Mouse (Mus musculus) ES-Bruce4 (cell line): ENCODE measurements around the gene Glis3. TPM values are rescaled to one million over a fixed set of nuclear protein-coding genes. Genes with fewer than 3 reads are reported as not detected.

Experiments
- H3K27ac ChIP-seq: 2 replicates; pipeline ENCODE4 v1.5.1; 2012; ENCODE audit warnings: low read length, inconsistent platforms; ENCODE audit not compliant: insufficient read depth
- H3K27me3 ChIP-seq: 2 replicates; pipeline ENCODE4 v1.6.1; 2012; ENCODE audit warnings: mild to moderate bottlenecking, low read length, inconsistent platforms; ENCODE audit not compliant: control insufficient read depth, poor library complexity, insufficient read depth, severe bottlenecking
- H3K36me3 ChIP-seq: 2 replicates; pipeline ENCODE4 v1.6.1; 2012; ENCODE audit warnings: inconsistent platforms, mild to moderate bottlenecking, low read length, moderate library complexity; ENCODE audit not compliant: control insufficient read depth, poor library complexity, insufficient read depth, severe bottlenecking
- H3K4me1 ChIP-seq: one replicate; pipeline ENCODE4 v1.8.1; 2011; ENCODE audit warnings: low read length; ENCODE audit not compliant: control insufficient read depth, insufficient read depth
- H3K4me3 ChIP-seq: 2 replicates; pipeline ENCODE4 v1.5.1; 2011; ENCODE audit warnings: low read depth, mild to moderate bottlenecking, low read length
- H3K9ac ChIP-seq: 2 replicates; pipeline ENCODE4 v1.6.1; 2012; ENCODE audit warnings: low read depth, mild to moderate bottlenecking, inconsistent platforms; ENCODE audit not compliant: poor library complexity, severe bottlenecking
- H3K9me3 ChIP-seq: replicated peaks from 2 replicates; pipeline ENCODE4 v1.6.1; 2012; ENCODE audit warnings: mild to moderate bottlenecking, low read length, inconsistent platforms; ENCODE audit not compliant: control insufficient read depth, poor library complexity, insufficient read depth, severe bottlenecking
- CTCF ChIP-seq: IDR thresholded peaks from one replicate; pipeline ENCODE4 v1.8.1; 2011; ENCODE audit warnings: low read depth, low read length
- EP300 ChIP-seq: IDR thresholded peaks from 2 replicates; pipeline ENCODE4 v1.6.1; 2011; ENCODE audit warnings: low read depth, low read length; ENCODE audit not compliant: insufficient read depth
- POLR2A ChIP-seq: IDR thresholded peaks from one replicate; pipeline ENCODE4 v1.8.1; 2011; ENCODE audit warnings: low read length; ENCODE audit not compliant: insufficient read depth
- polyA plus RNA-seq: library from polyadenylated mRNA; stranded (reverse); fragments of >200 nt; gene quantifications from 2 replicates; pipeline ENCODE4 v1.2.4, GENCODE M21; 2011; ENCODE audit warnings: low read depth; ENCODE audit not compliant: missing spikeins, insufficient read depth, insufficient read length

Gene Glis3
- polyA plus RNA-seq, 1 experiment, result 5.5 TPM

DNA sequence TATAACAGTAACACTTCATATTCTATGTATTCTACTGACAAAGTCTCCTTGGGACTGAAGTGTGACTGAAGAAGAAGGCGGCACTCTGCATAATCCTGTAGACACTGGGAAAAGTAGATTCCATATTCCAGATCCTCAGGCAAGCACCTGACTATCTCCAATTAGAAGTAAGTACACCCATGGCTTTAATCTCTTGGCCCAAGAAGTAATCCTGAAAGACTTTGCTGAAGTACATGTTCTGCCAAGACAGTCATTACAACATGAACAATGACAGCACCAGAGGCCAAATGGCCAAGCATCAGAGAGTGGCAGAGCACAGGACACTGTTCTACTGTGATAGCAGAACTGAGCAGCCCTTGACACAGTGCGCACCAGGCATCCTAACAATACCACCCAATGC lies 414.1 kb downstream of the Glis3 start:
- no peaks in the 10 kb centered on the region for H3K36me3 ChIP-seq
- H3K4me1 ChIP-seq, result no peaks in the 10 kb centered on the region
- H3K9ac ChIP-seq, result no peak overlapping the region
- no peak overlapping the region for H3K4me3 ChIP-seq
- no peak overlapping the region for H3K27ac ChIP-seq
- no peak for TF ChIP-seq POLR2A
- no peak for TF ChIP-seq EP300
- TF ChIP-seq CTCF, result no peak
- H3K9me3 ChIP-seq, result no peaks in the 10 kb centered on the region
- H3K27me3 ChIP-seq, result no peaks in the 10 kb centered on the region

DNA sequence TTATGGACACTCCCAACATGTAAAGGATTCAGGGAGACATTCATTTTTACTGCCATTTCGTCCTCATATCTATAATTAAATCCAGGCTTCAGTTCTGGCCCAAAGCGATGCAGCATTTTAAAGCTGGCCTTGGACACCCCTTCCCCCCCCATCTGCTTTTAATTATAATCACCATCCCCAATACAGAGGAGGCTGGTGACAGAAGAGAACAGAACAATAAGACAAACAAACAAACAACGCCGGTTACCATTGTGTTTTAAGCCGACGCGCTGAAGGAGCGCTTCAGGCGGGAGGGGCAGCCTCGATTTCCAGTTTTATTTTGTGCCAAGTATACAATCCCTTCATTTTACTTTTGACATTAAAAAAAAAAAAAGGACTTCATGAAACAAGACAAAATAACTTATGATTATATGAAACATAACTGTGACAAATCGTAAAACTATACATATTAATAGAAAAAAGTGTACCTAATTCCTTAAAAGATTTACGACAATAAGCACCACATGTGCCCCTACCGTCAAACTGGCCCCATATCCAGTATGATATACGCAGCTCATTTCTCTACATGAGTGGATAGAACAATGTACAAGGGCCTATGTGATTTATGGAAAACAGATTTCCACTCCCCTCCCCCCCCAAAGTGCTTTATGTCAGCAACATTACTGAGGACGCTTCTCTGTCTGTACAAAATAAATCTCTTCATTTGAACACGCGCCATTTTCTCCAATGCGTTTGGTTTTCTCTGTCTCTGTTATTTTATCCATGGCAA lies 420.8 kb downstream of the Glis3 start:
- no peaks in the 10 kb centered on the region; the same call in 1 of the 2 replicates for H3K27me3 ChIP-seq
- H3K9ac ChIP-seq, result no peak overlapping the region
- no peak for TF ChIP-seq CTCF
- TF ChIP-seq POLR2A, result no peak
- TF ChIP-seq EP300, result no peak
- no peak overlapping the region for H3K4me3 ChIP-seq
- H3K9me3 ChIP-seq, result no peaks in the 10 kb centered on the region
- no peaks in the 10 kb centered on the region for H3K4me1 ChIP-seq
- H3K27ac ChIP-seq, result no peak overlapping the region
- no peaks in the 10 kb centered on the region for H3K36me3 ChIP-seq

- Histone ChIP-seq H3K9ac (no peak overlapping the region), H3K27me3 (no peaks in the 10 kb centered on the region; the same call in 1 of the 2 replicates), H3K9me3 (no peaks in the 10 kb centered on the region), H3K4me1 (no peaks in the 10 kb centered on the region), H3K27ac (no peak overlapping the region), H3K36me3 (no peaks in the 10 kb centered on the region), H3K4me3 (no peak overlapping the region)
- TF ChIP-seq EP300 (no peak), CTCF (no peak), POLR2A (no peak)
Measured at GRCm38 (mm10) chr19:28258480-28258879, 421.4 kb downstream of the Glis3 start.

GRCm38 (mm10) chr19:28247345-28247744 lies 432.5 kb downstream of the Glis3 start:
- no peak overlapping the region for H3K4me3 ChIP-seq
- no peaks in the 10 kb centered on the region for H3K9me3 ChIP-seq
- TF ChIP-seq EP300, result no peak
- no peak for TF ChIP-seq POLR2A
- no peak for TF ChIP-seq CTCF
- no peaks in the 10 kb centered on the region for H3K36me3 ChIP-seq
- no peaks in the 10 kb centered on the region for H3K4me1 ChIP-seq
- no peak overlapping the region for H3K9ac ChIP-seq
- H3K27ac ChIP-seq, result no peak overlapping the region
- no peaks in the 10 kb centered on the region for H3K27me3 ChIP-seq

GRCm38 (mm10) chr19:28246186-28246585 lies 433.7 kb downstream of the Glis3 start:
- Histone ChIP-seq H3K36me3 (no peaks in the 10 kb centered on the region), H3K9ac (no peak overlapping the region), H3K27me3 (no peaks in the 10 kb centered on the region; the same call in 1 of the 2 replicates), H3K9me3 (no peaks in the 10 kb centered on the region), H3K4me3 (no peak overlapping the region), H3K27ac (no peak overlapping the region), H3K4me1 (no peaks in the 10 kb centered on the region)
- TF ChIP-seq CTCF (no peak), POLR2A (no peak), EP300 (no peak)

- no peaks in the 10 kb centered on the region for H3K9me3 ChIP-seq
- H3K36me3 ChIP-seq, result no peaks in the 10 kb centered on the region
- H3K27ac ChIP-seq, result no peak overlapping the region
- no peak overlapping the region for H3K9ac ChIP-seq
- H3K27me3 ChIP-seq, result no peaks in the 10 kb centered on the region; the same call in 1 of the 2 replicates
- no peak for TF ChIP-seq POLR2A
- TF ChIP-seq CTCF, result no peak
- TF ChIP-seq EP300, result no peak
- H3K4me3 ChIP-seq, result no peak overlapping the region
- no peaks in the 10 kb centered on the region for H3K4me1 ChIP-seq
Measured at GRCm38 (mm10) chr19:28238073-28238472, 441.8 kb downstream of the Glis3 start.
